Mouse (Mus musculus) kidney, postnatal 25 days (tissue): ENCODE data around the gene Iqcj.

Experiments used
- DNase-seq, 2 experiments: peaks; one replicate each; pipeline ENCODE4 v3.0.0; 2021; ENCODE audit warnings: mixed read lengths in 2 of 2

Gene Iqcj

DNA sequence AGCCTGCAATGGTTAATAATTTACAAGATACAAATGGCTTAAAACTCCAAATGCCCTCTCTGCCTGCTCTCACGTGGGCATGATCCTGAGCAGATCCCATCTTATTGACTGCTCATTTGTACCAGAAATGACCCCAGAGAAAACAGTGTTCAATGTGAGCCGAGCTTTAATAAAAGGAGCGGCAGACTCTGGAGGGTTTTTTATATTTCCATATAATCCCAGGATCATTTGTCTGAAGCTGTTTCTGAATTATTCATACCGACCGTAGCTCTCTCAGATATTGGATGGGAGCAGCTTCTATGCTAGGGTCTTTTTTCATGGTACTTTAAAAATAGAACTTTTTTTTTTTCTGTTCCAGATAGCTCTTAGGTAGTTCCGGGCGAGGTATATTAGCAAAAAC, 67.7 kb downstream of the Iqcj start:
- no peak for DNase-seq

DNA sequence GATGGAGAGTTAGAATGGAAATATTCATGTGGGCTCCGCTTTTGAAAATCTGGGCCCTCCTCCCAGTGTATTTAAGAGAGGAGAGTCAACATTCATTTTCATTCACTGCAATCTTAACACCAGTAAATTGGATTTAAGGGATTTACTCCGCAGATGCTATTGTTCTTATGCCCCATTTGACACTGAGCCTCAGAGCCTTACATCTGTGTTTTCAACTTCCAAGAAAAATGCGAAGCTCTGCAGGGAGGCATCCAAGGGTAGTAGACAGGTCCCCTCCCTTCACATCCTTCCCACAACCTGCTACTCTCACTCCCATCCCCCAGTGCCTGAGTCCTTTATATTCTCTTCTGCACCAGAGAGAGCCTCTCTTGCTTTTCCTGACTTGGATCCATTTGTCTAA, 68.1 kb downstream of the Iqcj start:
- no peak for DNase-seq

DNA sequence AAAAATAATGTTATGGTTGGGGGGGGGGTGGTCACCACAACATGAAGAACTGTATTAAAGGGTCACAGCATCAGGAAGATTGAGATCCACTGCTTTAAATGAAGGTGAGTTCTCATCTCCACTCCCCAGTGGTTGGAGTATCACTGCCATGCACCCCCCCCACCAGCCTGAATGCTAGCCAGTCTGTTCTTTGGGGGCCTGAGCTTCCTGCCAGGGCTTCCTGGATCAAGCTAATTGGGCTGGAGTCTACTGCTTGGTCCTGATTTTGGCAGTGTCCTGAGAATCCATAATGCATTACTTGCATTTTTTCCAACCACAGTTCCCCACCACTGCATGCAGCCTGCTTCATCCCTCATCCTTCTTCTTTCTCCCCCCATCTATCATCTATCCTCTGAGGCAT, 68.7 kb downstream of the Iqcj start:
- no peak for DNase-seq

DNA sequence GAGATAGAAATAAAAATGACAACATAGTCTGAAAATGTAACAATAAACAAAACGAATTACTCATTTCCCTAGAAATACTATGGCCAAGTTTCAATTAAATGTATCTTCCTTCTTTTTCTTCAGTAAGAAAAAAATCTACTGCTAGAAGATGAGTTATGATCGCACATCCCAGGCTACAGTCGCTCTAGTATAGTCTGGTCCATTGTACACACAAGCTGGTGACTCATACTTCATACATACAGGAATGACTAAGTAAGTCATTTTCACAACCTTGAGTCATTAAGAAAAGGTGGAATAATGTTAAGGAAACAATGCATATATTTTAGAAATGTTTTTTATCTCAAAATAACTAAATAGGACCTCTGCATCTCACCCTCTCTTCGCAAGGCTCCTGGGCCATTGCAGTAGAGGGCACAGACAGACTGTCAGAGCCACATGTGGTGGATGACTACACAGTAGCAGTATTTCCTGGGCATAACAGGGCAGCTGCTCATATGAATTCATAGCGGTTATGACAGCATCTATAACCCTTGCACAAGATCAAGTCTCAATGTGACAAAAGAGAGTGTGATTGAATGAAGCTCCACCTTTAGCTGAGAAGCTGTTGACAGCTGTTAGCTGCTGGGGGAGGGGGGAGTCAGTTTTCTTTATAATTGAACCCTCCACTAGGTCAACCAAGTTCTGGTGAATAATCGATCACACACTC, 70.1 kb downstream of the Iqcj start:
- DNase-seq, result no peak

DNA sequence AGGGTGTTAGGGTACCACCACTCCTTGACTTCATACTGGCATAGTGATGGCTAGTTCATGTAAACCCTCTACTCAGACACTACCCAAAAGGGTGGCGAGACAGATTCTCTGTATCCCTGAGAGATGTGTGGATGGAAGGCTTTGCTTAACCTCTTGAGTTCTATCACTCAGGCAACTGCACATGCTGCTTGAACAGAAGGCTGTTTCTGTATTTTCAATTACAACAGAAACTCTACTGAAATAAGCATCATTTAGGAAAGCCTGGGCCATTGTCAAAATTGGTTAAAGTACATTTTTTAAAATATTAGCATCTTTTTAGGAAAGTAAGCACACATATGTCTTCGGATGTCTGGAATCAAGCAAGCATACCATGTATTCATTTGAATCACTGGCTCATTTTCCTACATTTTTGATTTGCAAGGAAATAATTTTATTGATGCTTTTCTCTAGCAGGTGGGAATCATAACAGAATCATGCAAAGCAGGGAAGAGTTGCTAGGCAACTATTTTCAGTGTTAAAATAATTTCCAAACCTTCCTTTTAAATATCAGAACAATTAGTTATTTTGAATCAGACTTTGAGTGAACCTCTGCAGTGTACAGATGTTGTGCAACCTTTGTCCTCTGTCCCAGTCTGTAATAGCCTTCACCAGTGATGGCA, 82.4 kb downstream of the Iqcj start:
- DNase-seq, result no peak

DNA sequence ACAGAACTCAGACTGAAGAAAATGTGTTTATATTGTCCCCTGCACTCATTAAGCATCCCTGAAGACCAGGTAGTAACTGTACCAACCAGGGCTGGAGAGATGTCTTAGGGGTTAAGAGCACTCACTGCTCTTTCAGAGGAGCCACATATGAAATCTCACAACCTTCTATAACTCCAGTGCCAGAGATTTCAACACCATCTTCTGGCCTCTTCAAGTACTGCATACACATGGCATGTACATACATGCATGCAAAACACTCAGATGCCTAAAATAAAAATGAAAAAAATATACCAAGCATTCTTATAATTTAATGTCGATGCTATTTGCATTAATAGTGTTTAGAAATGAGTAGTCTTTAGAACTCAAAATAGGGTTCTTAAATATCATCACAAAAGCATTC, 88.0 kb downstream of the Iqcj start:
- DNase-seq, result no peak

DNA sequence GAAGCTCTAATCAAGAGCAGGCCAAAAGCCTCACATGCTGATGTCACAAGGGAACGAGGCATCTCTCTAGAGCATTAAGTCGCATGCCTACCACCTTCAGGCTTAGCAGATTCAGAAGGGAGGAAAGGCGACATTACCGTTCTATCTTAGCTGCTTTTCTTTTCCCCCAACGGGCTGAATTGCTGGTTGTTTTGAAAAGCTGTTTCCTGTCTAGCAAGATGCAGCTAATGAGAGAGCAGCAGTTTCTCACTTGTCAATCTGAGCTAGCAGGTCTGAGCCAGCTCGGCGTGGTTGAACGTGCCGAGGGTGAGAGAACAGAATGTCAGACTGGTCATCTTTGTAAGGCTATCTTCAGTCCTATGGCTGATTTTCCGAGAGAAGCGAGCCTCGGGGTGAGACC, 91.3 kb downstream of the Iqcj start:
- no peak for DNase-seq

DNA sequence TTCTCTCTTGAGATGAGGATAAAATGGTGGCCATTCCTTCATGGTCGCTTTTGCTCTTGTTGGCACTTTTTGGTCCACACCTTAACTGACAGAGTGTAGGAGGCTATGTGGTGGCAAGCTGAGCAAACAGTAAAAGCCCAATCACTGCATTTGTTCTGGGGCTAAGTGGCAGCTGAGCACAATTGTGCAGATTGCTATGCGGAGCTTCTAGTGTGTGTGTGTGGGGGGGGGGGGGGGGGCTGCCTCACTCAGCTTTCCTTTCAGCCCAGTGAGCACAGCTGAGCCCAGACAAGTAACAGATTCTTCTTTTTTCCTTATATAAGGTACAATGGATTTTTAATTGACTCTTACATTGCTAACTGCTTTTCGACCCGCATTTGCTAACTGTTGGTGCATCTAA, 110.4 kb downstream of the Iqcj start:
- no peak for DNase-seq

DNA sequence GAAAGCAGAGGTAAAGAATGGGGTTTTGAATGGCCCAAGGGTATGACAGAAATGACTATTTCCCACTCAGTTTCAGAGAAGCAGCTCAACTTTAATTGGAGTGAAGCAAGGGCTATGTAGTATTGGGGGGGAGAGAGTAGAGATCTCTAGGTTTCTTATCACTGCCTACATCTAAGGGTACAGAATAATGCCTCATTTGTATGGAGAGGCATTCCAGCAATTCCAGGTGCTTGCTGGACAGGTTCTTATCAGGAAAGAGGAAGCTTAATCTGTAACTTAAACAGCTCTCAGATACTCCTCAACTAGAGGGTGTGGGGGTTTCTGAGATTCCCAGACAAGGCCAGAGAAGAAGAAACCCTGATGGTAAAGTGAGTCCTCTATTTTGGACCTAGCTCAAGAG, 120.3 kb downstream of the Iqcj start:
- no peak for DNase-seq

DNA sequence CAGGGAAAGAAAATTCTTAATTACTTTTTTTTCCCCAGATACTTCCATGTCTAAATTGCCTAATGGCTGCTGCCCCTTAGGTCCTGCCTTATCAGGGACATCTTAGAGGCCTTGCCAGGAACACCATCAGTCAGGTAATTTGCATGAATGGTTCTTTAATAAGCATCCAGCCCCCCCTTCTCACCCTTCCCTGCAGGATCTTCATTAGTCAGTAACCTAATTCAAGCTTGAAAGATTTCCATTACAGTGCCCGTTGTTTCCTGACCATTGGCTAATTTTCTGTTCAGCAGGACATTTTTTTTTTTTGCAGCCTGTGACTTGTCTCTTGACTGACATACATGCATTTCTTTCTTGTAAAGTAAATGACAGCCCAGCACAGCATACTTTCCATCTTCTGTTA, 123.8 kb downstream of the Iqcj start:
- DNase-seq, result no peak

DNA sequence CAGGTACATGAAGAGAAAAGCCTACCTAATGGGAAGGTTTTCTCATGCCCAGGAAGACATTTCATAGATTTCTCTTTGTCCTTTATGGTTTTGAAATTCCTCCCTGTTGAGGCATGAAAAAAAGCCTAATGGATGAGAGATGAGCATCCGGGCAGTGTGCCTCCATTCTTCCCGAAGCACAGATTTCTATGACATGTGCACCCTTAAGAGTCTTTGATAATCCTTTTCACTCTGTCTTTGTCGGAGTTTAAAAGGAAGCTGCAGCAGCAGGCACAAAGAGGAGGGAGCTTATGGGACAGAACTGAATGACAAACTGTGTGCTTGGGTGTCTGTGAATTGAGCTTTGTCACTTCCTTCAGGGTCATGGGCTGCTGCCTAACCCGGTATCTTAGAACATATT, 127.4 kb downstream of the Iqcj start:
- no peak for DNase-seq

DNA sequence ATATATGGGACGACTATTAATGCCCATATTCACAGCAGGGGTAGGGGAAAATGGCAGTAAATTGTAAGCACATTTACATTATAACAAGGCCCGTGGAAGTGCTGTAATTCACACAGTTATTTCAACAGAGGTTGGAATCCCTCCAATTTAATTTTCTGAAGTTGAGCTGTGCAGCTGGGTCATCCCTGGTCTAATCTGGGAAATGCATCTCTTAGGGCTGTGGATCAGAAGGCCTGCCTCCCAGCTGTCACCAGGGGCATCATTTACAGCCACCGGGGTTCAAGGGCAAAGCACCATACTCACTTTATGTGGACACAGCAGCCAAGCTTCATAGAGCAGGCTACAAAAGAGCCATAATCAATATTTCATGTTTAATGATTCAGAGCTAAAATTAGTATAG, 144.1 kb downstream of the Iqcj start:
- no peak for DNase-seq

DNA sequence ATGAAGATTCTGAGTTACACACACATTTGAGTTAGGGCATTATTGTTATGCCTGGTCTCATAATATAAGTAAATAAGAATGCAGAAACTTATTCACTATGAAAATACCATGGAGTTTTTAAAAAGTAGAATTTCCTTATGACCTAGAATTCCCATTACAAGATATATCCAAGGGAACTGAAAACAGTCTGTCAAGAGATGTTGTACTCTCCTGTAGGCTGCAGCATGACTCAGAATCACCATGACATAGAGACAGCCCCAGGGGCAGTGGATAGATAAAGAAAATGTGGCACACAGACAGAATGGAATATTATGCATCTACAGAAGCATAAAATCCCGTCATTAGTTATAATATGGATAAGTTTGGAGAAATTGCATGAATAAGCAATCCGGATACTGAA, 150.9 kb downstream of the Iqcj start:
- DNase-seq, result no peak

DNA sequence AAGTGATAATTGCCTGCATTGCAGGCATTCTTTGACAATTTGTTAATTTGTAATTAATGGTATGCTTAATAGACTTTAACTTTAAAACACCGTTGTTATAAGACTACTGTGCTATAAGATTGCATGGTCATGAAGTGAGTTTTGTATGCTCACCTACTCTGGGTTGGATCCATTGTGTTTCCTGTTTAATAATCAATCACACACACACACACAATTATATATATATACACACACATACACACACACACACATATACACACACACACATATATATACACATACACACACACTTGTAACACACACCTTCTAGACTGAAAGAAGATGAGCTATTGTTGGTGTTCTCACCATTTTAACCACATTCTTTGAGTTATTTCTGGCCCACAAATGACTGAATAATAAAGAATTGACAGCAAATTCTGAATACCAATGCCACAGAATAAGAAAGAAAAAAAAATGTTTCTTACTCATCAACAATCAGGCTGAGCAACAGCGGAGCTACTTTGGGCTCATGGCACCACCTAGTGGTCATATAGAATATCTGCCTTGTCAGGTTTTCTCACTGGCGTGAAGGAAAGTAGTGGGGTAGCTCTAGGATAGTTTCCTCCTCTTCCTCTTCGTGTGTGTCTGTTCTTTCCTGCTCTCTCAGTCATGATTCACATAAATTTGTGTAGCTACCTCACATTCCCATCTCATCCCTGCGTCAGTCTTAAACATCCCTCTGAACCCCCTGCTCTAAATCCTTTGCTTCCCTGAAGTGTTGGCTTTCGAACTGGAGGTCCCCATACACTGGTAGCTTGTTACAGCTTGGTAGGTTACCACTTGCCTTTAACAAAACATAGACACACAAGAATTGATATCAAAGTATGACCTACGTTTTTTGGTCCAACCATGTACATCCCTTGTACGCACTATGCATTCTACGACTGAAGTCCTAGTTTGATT, 153.7 kb downstream of the Iqcj start:
- peak; percentile 20 to 42 for DNase-seq

DNA sequence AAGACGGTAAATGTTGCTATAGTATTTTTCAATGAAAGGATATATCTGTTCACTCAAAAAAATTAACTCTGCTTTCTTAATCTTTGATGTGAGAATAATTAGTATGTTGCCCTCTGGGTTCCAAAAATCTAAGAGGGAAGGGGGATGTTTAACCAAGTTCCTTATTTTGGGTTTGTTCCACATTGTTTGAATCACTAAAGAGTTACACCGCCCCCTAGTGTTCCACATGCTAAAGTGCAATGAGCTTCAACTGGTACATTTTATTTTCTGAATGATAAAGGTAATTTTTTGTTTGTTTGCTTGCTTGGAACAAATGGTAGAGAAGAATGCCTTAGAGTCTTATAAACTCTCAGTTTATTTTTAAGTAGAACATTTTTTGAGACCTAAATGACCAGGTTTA, 161.5 kb downstream of the Iqcj start:
- peak in 1 of 2 experiments; percentile 37 for DNase-seq

DNA sequence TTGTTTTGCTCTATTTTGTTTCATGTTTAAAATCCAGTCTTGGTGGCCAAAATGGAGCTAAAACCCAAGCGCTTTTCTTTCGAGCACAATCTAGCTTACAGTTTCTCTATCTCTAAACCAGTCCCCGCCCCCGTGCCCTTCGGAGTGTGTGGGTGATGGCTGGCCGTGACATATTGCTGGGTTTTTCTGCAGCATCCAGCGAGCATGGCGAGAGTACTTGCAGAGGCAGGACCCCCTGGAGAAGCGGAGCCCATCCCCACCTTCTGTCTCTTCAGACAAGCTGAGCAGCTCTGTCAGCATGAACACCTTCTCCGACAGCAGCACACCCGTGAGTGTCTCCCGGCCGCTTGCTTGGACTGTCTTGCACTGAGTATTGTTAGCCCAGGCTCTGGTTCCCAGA, 163.1 kb downstream of the Iqcj start:
- no peak for DNase-seq

DNA sequence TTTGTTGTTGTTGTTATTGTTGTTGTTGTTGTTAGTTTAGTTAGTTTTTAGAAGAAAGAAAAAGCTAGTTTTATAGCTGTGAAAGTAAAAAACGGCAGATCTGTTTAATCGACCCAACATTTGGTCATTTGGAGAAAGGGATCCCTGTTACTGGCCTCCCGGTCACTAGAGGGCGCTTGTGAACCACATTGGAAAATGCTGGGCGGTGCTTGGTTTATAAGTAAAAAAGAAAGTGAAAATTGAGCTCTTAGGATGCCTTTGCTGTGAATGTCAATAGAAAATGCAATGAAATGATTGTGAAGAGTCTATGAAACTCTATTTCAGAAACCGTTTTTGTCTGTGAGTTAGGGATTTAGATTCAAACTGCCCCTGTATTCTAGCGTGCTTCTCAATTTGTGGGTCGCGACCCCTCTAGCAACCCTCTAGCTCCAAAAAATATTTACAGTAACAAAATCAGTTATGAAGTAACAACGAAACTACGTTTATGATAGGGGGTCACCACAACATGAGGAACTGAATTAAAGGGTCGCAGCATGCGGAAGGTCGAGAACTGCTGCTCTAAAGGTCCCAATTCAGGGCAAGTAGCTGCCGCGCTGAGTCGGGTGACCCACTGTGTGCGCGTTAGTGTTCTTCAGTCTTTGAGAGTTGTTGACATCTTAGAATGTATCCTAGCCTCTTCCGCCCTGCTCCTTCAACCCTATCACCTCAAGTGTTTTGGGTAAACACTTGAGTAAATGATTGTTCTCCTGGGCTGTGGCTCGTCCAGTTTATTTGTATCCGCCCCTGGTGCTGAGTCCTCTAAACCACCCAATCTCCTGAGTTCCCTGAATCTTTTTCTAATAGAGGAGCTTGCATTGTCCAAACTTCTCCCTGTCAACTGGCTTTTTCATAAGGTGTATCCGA, 164.6 kb downstream of the Iqcj start:
- DNase-seq, result peak; percentile 76 to 90

DNA sequence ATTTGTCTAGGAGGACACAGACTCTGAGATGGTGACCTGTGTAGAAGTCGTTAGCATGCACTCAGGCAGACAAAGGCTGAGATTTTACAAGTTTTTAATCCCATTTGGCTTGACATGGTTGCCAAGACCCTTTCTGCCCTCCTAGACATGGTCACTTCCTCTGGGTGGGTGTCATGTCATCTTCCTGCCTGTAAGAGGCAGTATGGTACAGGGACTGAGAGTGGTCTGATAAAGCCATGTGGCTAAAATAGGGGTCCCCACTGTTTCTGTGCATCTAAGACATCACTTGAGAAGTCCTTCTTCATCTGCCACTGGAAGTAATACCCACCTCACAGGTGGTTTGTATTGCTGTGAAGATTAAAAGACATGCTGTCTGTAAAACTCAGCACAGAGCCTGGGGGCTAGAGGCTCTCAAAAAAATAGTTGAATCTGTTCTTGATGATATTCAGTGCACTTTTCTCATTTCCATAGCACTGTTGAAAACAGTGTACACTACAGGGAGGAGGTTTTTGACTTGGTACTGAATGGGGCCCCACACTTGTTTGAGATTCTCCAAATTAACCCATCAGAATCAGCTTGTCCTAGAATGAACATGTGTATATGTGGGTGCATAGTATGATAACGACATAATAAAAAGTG, 167.3 kb downstream of the Iqcj start:
- peak in 1 of 2 experiments; percentile 20 for DNase-seq

DNA sequence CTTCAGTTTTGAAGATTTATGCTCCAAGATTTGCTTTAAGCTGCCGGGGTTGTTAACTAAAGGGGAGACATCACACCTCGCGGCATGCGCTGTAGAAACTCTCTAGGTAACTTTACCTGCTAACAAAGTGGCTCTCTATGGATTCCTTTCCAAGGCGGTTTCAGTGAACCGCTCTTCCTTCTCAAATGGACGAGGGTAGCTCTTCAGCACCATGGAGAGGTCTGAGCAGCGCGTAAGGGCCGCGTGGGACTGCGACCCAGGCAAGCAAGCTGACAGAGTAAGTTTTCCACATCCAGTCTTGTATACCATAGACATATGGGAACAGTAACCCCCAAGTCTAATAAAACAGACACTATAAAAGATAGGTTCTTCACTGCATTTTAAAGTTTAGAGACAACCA, 172.7 kb downstream of the Iqcj start, which contains the start of gene Schip1:
TSS of gene Schip1 (plus strand) at position 72 of the 400 bp plus-strand sequence.
- peak; percentile 68 to 69 for DNase-seq

DNA sequence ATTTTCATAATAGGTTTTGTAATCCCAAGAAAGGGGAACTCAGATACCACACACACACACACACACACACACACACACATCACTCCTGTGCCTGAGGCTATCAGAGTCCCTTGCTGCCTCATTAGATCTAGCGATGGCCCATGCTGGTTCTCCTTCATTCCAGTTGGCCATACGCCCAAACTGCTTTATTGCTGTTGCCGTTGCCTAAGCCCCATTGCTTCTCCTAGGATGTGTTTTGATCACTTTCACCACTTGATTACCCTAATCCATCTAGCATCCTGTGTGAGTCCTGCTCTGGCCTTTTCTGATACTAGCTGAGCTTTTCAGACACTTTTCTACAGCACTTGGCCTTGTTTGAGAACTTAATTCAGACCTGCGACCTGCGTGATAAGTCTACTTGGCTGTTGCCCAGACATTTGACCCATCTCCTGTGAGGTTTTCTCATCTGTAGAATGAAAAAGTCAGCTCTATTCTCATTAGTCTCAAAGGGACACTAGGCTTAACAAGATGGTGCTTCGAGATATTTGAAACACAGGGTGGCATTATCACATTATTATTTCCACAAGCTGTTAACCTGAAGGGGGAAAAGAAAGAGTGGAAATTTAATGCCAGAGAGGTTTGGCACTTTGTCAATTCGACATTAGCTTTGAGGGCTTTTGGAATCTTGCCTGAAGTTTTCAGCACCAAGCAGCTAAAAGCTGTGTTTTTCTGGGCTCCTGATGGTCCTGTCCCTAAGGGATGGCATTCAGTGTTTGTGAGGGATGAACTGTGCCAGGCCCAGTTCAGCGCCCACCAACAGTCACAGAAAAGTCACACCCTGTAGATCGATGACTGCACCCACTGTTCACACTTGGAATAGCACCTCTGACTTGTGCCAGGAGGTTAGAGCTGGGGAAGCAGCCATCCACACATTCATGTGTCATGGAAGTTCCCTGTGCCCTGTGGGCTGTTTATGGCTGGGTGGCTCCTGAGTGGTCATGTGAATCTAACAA, 179.7 kb downstream of the Iqcj start:
- peak in 1 of 2 experiments; percentile 8 for DNase-seq

DNA sequence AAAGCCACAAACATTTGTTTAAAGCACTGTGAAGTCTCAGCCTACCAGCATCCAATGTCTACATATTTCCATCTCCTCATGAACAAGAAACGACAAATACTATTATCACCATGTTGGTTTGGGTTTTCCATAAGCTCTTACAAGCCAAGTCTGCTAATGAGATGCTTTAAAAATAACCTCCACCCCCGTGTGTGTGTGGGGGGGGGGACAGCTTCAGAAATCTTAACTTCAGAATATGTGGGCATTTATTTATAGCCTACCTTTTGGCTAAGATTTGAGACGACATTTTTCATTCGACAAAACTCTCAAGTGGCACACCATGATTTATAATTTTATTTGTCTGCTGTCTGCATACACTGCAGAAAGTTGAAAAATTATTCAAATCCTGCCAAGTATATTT, 185.4 kb downstream of the Iqcj start:
- no peak for DNase-seq
